Mouse (Mus musculus) liver, embryonic 14.5 days (tissue): Measurements from ENCODE around the gene Kmt2a. TPM values are rescaled to one million over a fixed set of nuclear protein-coding genes. Genes with fewer than 3 reads are reported as not detected.

ENCODE experiments used
- ATAC-seq: fragments of 200-750 bp; cut with Nextera tagmentation; 2 replicates; pipeline ENCODE4 v1.8.0; 2017; ENCODE audit warnings: moderate number of reproducible peaks, mild to moderate bottlenecking, moderate library complexity; ENCODE audit not compliant: insufficient read depth
- DNase-seq, 3 experiments: peaks; one replicate each; pipeline ENCODE4 v3.0.0-alpha.2; 2012 to 2013; ENCODE audit warnings: low read depth in 3 of 3, low spot score in 3 of 3
- H3K27ac ChIP-seq: fragments of 300-500 bp; sonication (generic); 2 replicates; pipeline ENCODE4 v1.5.1; 2014; ENCODE audit warnings: moderate library complexity, mild to moderate bottlenecking, control low read depth, inconsistent platforms
- H3K27me3 ChIP-seq: fragments of 300-500 bp; sonication (generic); 2 replicates; pipeline ENCODE4 v1.6.1; 2014; ENCODE audit warnings: mild to moderate bottlenecking, low read length, moderate library complexity; ENCODE audit not compliant: control insufficient read depth, insufficient read depth
- H3K36me3 ChIP-seq: fragments of 300-500 bp; sonication (generic); replicated peaks from 2 replicates; pipeline ENCODE4 v1.6.1; 2014; ENCODE audit warnings: low read depth; ENCODE audit not compliant: control insufficient read depth, insufficient read depth
- H3K4me1 ChIP-seq, 2 experiments: fragments of 200-500 bp in 1 of 2; fragments of 300-500 bp in 1 of 2; sonication (generic) in 1 of 2; replicated peaks; 2 replicates each; pipeline ENCODE4 v1.6.1; 2012 to 2014; ENCODE audit warnings: antibody characterized with exemption in 1 of 2, inconsistent platforms in 1 of 2, low read length in 1 of 2; ENCODE audit not compliant: control insufficient read depth in 2 of 2, insufficient read depth in 2 of 2
- H3K4me2 ChIP-seq: fragments of 300-500 bp; sonication (generic); 2 replicates; pipeline ENCODE4 v1.6.1; 2014; ENCODE audit warnings: low read depth, mild to moderate bottlenecking, control low read depth, moderate library complexity
- H3K4me3 ChIP-seq, 2 experiments: fragments of 200-500 bp in 1 of 2; fragments of 300-500 bp in 1 of 2; sonication (generic) in 1 of 2; 2 replicates each; pipeline ENCODE4 v1.5.1; 2012 to 2014; ENCODE audit warnings: low read depth in 2 of 2, low read length in 2 of 2, mild to moderate bottlenecking in 2 of 2, control low read depth in 1 of 2, inconsistent platforms in 1 of 2, moderate library complexity in 1 of 2; ENCODE audit not compliant: insufficient read depth in 1 of 2
- H3K9ac ChIP-seq: fragments of 300-500 bp; sonication (generic); replicated peaks from 2 replicates; pipeline ENCODE4 v1.6.1; 2014; ENCODE audit warnings: mild to moderate bottlenecking, control low read depth, moderate library complexity
- H3K9me3 ChIP-seq: fragments of 300-500 bp; sonication (generic); 2 replicates; pipeline ENCODE4 v1.6.1; 2016; ENCODE audit warnings: low read length, mixed read lengths; ENCODE audit not compliant: control insufficient read depth
- CTCF ChIP-seq: IDR thresholded peaks from 2 replicates; pipeline ENCODE4 v1.5.1; 2016; ENCODE audit warnings: antibody characterized with exemption, low read depth, control low read depth
- EP300 ChIP-seq: IDR thresholded peaks from 2 replicates; pipeline ENCODE4 v1.6.1; 2016; ENCODE audit warnings: antibody characterized with exemption, low read depth
- WGBS: fragments of 180-500 bp; shearing (Covaris S2); extraction: QIAGEN DNeasy Blood & Tissue Kit; methylation state at CpG from one replicate; pipeline ENCODE4 v1.1.7; 2014; ENCODE audit not compliant: insufficient replicate concordance; 5-methylcytosine and 5-hydroxymethylcytosine counted together
- polyA plus RNA-seq, 2 experiments: library from polyadenylated mRNA; depleted of rRNA in 1 of 2; stranded (reverse) in 1 of 2; unstranded in 1 of 2; fragments of >200 nt; fragmentation: Nextera tagmentation in 1 of 2; extraction: Ambion mirVana in 1 of 2; gene quantifications; 2 replicates each; pipeline versions ENCODE4 v1.2.1 to v1.2.3; 2012 to 2014

Kmt2a gene
- polyA plus RNA-seq, 2 experiments, result 2.3 to 3.0 TPM

DNA sequence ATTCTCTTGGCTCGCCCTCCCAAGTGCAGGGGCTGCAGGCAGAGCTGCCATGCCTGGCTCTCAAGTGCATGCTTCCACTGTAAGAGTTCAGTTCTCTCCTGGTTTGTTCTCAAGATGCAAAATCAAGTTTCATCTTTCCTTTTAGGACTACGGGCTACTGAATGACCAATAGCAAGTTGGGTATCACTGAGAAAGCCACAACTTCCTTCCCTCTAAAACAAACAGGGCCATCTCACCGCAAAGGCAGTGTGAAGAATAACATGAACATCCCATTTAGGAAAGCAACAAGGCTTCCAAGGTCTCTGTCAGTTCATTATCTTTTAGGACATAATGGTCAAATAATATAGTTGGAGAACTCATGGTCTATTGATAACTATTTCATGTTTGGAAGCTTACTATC is 13.4 kb downstream of the Kmt2a start:
- H3K9ac ChIP-seq, result no peak overlapping the region
- no peak for TF ChIP-seq EP300
- no peak for TF ChIP-seq CTCF
- ATAC-seq (no peak), DNase-seq (no peak)
- peaks cover 0 to 8% of the 10 kb centered on the region in 2 experiments; a peak in 2 of 4 replicates for H3K4me1 ChIP-seq
- H3K9me3 ChIP-seq, result no peaks in the 10 kb centered on the region
- H3K36me3 ChIP-seq, result peaks cover 5% of the 10 kb centered on the region; the same call in 1 of the 2 replicates
- H3K4me3 ChIP-seq, result no peak overlapping the region
- H3K27ac ChIP-seq, result no peak overlapping the region
- H3K4me2 ChIP-seq, result no peak overlapping the region
- WGBS, result 49% methylated on average over 3 of the region's 3 CpGs
- no peaks in the 10 kb centered on the region for H3K27me3 ChIP-seq

DNA sequence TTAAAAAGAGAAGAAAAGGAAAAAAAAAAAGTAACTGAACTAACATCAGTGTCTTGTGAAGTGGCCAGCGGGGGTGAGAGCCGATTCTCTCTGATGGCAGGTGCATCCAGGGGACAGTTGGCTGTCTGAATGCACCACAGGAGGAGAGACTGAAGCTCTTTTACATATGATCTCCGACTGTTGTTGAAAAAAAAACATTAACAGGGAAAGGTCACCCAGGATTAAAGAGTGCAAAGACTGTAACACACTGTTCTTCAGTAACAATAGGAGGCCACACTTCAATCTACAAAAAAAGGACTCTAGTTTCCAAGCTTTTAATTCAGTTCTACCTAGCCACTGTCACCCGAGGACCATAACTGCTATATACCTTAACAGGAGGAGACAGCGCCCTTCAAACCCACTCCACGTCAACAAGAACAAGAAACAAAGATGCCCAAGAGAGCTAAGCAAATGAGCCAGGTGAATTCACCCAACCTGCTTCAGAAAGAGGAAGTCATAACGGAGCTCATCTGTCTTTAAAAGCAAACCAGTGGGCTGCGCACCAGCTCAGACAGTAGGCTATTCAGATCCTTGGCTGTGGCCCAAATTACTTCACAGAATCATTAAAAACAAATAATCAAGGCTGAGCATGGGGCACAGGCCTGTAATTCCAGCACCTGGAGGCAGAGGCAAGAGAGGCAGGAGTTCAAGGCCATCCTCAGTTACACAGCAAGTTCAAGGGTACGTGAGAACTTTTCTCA is 14.4 kb downstream of the Kmt2a start:
- H3K27ac ChIP-seq, result no peak overlapping the region
- peaks cover 5% of the 10 kb centered on the region; the same call in 1 of the 2 replicates for H3K36me3 ChIP-seq
- H3K9ac ChIP-seq, result no peak overlapping the region
- no peaks in the 10 kb centered on the region for H3K27me3 ChIP-seq
- H3K4me1 ChIP-seq, result peaks cover 0 to 13% of the 10 kb centered on the region in 2 experiments; a peak in 2 of 4 replicates
- TF ChIP-seq CTCF, result no peak
- TF ChIP-seq EP300, result no peak
- no peaks in the 10 kb centered on the region for H3K9me3 ChIP-seq
- WGBS, result 66% methylated on average over 9 of the region's 9 CpGs
- no peak for DNase-seq
- ATAC-seq, result no peak
- no peak overlapping the region for H3K4me3 ChIP-seq
- no peak overlapping the region for H3K4me2 ChIP-seq

DNA sequence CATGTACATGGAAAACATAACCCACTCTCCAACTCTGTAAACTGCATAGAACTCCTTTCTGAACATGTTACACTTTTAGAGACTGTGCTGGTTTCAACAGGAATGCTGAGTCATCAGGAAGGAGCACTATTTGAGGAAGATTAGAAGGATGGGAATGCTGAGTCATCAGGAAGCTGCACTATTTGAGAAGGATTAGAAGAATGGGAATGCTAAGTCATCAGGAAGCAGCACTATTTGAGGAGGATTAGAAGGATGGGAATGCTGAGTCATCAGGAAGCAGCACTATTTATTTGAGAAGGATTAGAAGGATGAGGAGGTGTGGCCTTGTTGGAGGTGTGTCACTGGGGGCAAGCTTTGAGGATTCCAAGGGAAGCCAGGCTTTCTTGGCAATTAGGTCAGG is 20.0 kb downstream of the Kmt2a start:
- no peak overlapping the region for H3K9ac ChIP-seq
- no peak overlapping the region for H3K27ac ChIP-seq
- peaks cover 8% of the 10 kb centered on the region; the same call in 1 of the 2 replicates for H3K36me3 ChIP-seq
- H3K27me3 ChIP-seq, result no peaks in the 10 kb centered on the region
- H3K4me3 ChIP-seq, result no peak overlapping the region
- DNase-seq (no peak), ATAC-seq (no peak)
- H3K4me2 ChIP-seq, result no peak overlapping the region
- no peak for TF ChIP-seq CTCF
- TF ChIP-seq EP300, result no peak
- H3K9me3 ChIP-seq, result no peaks in the 10 kb centered on the region; the same call in 1 of the 2 replicates
- H3K4me1 ChIP-seq, result peaks cover 0 to 4% of the 10 kb centered on the region in 2 experiments; a peak in 2 of 4 replicates

DNA sequence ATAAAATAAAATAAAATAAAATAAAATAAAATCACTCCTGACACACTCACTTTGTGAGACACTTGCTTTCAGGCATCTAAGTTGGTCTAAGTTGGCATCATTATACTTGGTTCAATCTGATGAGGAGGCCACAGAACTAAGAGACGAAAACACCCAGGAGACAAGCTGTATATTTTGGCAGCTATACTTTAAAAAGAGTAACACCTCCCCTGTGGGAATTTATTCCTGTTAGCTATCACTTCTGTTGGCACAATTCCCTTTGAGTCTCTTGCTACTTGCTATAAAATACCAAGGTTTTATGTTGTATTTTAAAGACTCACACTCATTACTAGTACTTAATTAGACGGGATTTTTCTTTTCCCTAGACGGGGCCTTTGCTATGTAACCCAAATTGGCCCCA is 22.4 kb downstream of the Kmt2a start:
- Histone ChIP-seq H3K36me3 (peaks cover 3% of the 10 kb centered on the region; the same call in 1 of the 2 replicates), H3K4me2 (no peak overlapping the region), H3K27me3 (no peaks in the 10 kb centered on the region), H3K4me3 (no peak overlapping the region), H3K9ac (no peak overlapping the region), H3K27ac (no peak overlapping the region), H3K9me3 (no peaks in the 10 kb centered on the region; the same call in 1 of the 2 replicates), H3K4me1 (peaks cover 0 to 4% of the 10 kb centered on the region in 2 experiments; a peak in 2 of 4 replicates)
- ATAC-seq, result no peak
- 89% methylated on average over 3 of the region's 3 CpGs for WGBS
- TF ChIP-seq CTCF, result no peak
- DNase-seq, result no peak

DNA sequence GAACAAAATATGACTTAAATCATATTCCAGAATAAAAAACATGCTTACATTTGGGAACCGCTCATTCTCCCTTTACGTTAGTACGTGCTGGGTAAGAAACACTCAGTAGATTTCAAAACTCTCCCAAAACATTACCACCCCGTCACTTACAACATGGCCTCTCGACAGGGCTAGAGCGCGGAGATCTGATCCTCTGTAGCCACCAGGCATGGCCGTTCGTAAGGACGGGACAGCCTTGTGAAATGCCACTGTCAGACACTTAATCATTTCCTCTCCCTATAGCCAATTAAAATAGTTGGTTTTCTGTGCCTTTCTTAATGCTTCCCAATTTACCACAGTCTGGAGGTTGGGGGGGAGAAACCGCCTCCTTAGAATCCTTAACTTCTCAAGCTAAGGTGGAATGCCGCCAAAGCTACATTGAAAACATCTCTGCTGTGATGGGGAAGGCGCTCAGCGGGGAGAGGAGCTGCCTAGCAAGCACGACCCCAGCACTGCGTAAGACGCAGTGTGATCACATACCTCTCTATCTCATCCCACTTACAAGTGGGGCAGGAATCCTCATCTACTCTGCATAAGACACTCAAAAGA is 23.6 kb downstream of the Kmt2a start:
- peaks cover 0 to 3% of the 10 kb centered on the region in 2 experiments; a peak in 2 of 4 replicates for H3K4me1 ChIP-seq
- H3K36me3 ChIP-seq, result peaks cover 3% of the 10 kb centered on the region; the same call in 1 of the 2 replicates
- H3K27ac ChIP-seq, result no peak overlapping the region
- no peaks in the 10 kb centered on the region for H3K27me3 ChIP-seq
- 86% methylated on average over 17 of the region's 17 CpGs for WGBS
- no peak for ATAC-seq
- H3K4me3 ChIP-seq, result no peak overlapping the region
- TF ChIP-seq CTCF (no peak), EP300 (no peak)
- no peak overlapping the region for H3K4me2 ChIP-seq
- no peak overlapping the region for H3K9ac ChIP-seq
- DNase-seq, result no peak
- H3K9me3 ChIP-seq, result no peaks in the 10 kb centered on the region; the same call in 1 of the 2 replicates
